Mouse (Mus musculus): ENCODE data around the gene Fgd1. TPM values are rescaled to one million over a fixed set of nuclear protein-coding genes. Genes with fewer than 3 reads are reported as not detected.

Fgd1 gene
- total RNA-seq, 1 experiment = 56.8 TPM

GRCm38 (mm10) chrX:151018798-151019197, 27.2 kb upstream of the Fgd1 start:
- peaks cover 0 to 3% of the 10 kb centered on the region in 2 experiments; a peak in 2 of 4 replicates for H3K4me1 ChIP-seq (ENCODE audit: control insufficient read depth in 2 of 2, insufficient read depth in 2 of 2, low read length in 2 of 2, poor library complexity in 1 of 2)
- H3K9ac ChIP-seq (ENCODE audit: insufficient read depth, low read depth, low read length, poor library complexity, severe bottlenecking) = no peak overlapping the region; the same call in 1 of the 2 replicates
- H3K4me3 ChIP-seq (ENCODE audit: insufficient read depth in 1 of 2, low read depth in 1 of 2, low read length in 2 of 2, poor library complexity in 1 of 2, severe bottlenecking in 1 of 2) = peak overlapping the region; percentile 86 to 87; a peak in 3 of 4 replicates
- in situ Hi-C loops (cut with MboI; ENCODE audit: low sequenced_read_pairs in 2 of 2, unreplicated experiment in 2 of 2) = no loop called here
- H3K36me3 ChIP-seq (ENCODE audit: control insufficient read depth, insufficient read depth, low read length, poor library complexity, severe bottlenecking) = peaks cover 4% of the 10 kb centered on the region; the same call in 1 of the 2 replicates
- no peak for TF ChIP-seq CHD2 (IDR thresholded peaks at IDR 0.05; ENCODE audit: low read depth, low read length)
- no peak for TF ChIP-seq HCFC1 (IDR thresholded peaks at IDR 0.05; ENCODE audit: borderline replicate concordance, insufficient read depth, low read length)
- TF ChIP-seq MAFK (IDR thresholded peaks at IDR 0.05; ENCODE audit: insufficient read depth, low read depth, low read length) = no peak
- no peak for TF ChIP-seq ZC3H11A (IDR thresholded peaks at IDR 0.05; ENCODE audit: borderline replicate concordance, low read depth, low read length)
- TF ChIP-seq ZNF384 (IDR thresholded peaks at IDR 0.05; ENCODE audit: low read depth, low read length) = no peak
- DNase-seq (ENCODE audit: low read depth, low spot score) = no peak
- no peaks in the 10 kb centered on the region for H3K9me3 ChIP-seq (ENCODE audit: control insufficient read depth, insufficient read depth, low read depth, low read length)
- H3K27ac ChIP-seq (ENCODE audit: insufficient read depth, low read depth, low read length, poor library complexity, severe bottlenecking) = peak overlapping the region; percentile 99; the same call in 1 of the 2 replicates

DNA sequence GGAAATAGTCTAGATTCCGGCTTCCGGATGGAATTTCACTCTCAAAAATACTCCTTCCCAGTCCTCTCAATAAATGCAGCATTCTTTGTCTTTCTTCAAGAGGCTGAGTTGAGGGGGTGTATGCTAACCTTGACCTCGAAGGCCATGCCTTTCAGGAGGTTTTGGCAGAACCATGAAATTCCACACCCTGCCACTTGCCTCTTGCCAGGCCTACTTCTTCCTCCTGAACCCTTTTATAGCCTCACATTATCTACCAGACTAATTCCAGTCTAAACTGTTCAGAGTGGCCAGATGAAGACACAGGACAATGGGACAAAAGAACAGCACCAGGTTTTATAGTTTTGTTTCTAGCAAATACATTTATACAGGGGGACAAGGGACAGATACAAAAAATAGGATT, 14.6 kb upstream of the Fgd1 start:
- Histone ChIP-seq H3K4me1 (ENCODE audit: control insufficient read depth in 2 of 2, insufficient read depth in 2 of 2, low read length in 2 of 2, poor library complexity in 1 of 2) (peaks cover 0 to 3% of the 10 kb centered on the region in 2 experiments; a peak in 2 of 4 replicates), H3K36me3 (ENCODE audit: control insufficient read depth, insufficient read depth, low read length, poor library complexity, severe bottlenecking) (no peaks in the 10 kb centered on the region), H3K9ac (ENCODE audit: insufficient read depth, low read depth, low read length, poor library complexity, severe bottlenecking) (no peak overlapping the region), H3K4me3 (ENCODE audit: insufficient read depth in 1 of 2, low read depth in 1 of 2, low read length in 2 of 2, poor library complexity in 1 of 2, severe bottlenecking in 1 of 2) (no peak overlapping the region), H3K27ac (ENCODE audit: insufficient read depth, low read depth, low read length, poor library complexity, severe bottlenecking) (no peak overlapping the region), H3K9me3 (ENCODE audit: control insufficient read depth, insufficient read depth, low read depth, low read length) (no peaks in the 10 kb centered on the region)
- DNase-seq (ENCODE audit: low read depth, low spot score) = no peak
- TF ChIP-seq ZNF384 (IDR thresholded peaks at IDR 0.05; ENCODE audit: low read depth, low read length) = no peak
- no peak for TF ChIP-seq ZC3H11A (IDR thresholded peaks at IDR 0.05; ENCODE audit: borderline replicate concordance, low read depth, low read length)
- TF ChIP-seq CHD2 (IDR thresholded peaks at IDR 0.05; ENCODE audit: low read depth, low read length) = no peak
- no peak for TF ChIP-seq HCFC1 (IDR thresholded peaks at IDR 0.05; ENCODE audit: borderline replicate concordance, insufficient read depth, low read length)
- TF ChIP-seq MAFK (IDR thresholded peaks at IDR 0.05; ENCODE audit: insufficient read depth, low read depth, low read length) = no peak
- in situ Hi-C loops (cut with MboI; ENCODE audit: low sequenced_read_pairs in 2 of 2, unreplicated experiment in 2 of 2) = no loop called here

DNA sequence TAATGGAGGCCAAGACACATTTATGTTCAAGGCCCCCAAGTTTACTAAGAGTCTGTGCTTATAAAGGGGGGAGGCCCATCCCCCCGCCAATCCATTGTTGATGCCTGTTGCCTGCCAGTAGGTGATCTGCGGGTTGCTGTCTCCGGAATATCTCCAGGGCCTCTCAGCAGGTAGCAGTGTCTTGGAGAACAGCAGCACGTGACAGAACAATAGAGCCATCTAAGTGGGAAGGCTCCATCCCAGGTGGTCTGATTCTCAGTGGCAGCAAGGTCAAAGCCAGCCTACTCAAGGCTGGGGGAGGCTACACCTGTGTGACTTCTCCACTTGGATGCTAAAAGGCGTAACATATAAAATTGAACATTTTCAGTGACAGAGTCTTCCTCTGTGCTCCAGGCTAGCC, 4.7 kb upstream of the Fgd1 start:
- Histone ChIP-seq H3K9me3 (ENCODE audit: control insufficient read depth, insufficient read depth, low read depth, low read length) (no peaks in the 10 kb centered on the region), H3K9ac (ENCODE audit: insufficient read depth, low read depth, low read length, poor library complexity, severe bottlenecking) (no peak overlapping the region), H3K4me1 (ENCODE audit: control insufficient read depth in 2 of 2, insufficient read depth in 2 of 2, low read length in 2 of 2, poor library complexity in 1 of 2) (peaks cover 1 to 6% of the 10 kb centered on the region in 2 experiments), H3K27ac (ENCODE audit: insufficient read depth, low read depth, low read length, poor library complexity, severe bottlenecking) (peak overlapping the region; percentile 68), H3K4me3 (ENCODE audit: insufficient read depth in 1 of 2, low read depth in 1 of 2, low read length in 2 of 2, poor library complexity in 1 of 2, severe bottlenecking in 1 of 2) (no peak overlapping the region), H3K36me3 (ENCODE audit: control insufficient read depth, insufficient read depth, low read length, poor library complexity, severe bottlenecking) (no peaks in the 10 kb centered on the region)
- peak; percentile 61 for DNase-seq (ENCODE audit: low read depth, low spot score)
- TF ChIP-seq ZC3H11A (IDR thresholded peaks at IDR 0.05; ENCODE audit: borderline replicate concordance, low read depth, low read length) = no peak
- TF ChIP-seq CHD2 (IDR thresholded peaks at IDR 0.05; ENCODE audit: low read depth, low read length) = 0 out of 2 replicates have a peak, but pooled peaks have one; percentile 3
- no peak for TF ChIP-seq MAFK (IDR thresholded peaks at IDR 0.05; ENCODE audit: insufficient read depth, low read depth, low read length)
- no peak for TF ChIP-seq ZNF384 (IDR thresholded peaks at IDR 0.05; ENCODE audit: low read depth, low read length)
- in situ Hi-C loops (cut with MboI; ENCODE audit: low sequenced_read_pairs in 2 of 2, unreplicated experiment in 2 of 2) = no loop called here

DNA sequence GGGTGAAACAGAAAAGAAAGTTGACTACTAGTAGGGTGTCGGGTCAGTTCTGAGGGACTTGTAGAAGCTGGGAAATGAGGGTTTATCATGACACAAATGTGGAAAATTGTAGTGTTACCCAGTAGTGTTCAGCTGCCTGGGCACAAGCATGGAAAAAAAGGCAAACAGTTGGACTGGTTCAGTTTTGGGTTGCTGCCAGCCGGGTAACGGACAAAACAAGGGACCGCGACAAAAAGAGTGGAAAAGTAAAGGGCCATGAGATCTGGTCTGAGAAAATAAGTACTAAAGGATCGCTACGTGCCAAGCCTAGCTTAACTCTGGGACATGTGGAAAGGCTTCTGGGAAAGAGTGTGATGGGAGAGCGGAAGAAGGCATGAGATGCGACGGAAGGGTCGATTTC, 371 bp downstream of the Fgd1 start:
- no peak for TF ChIP-seq HCFC1 (IDR thresholded peaks at IDR 0.05; ENCODE audit: borderline replicate concordance, insufficient read depth, low read length)
- DNase-seq (ENCODE audit: low read depth, low spot score) = no peak
- in situ Hi-C loops (cut with MboI; ENCODE audit: low sequenced_read_pairs in 2 of 2, unreplicated experiment in 2 of 2) = no loop called here
- H3K4me1 ChIP-seq (ENCODE audit: control insufficient read depth in 2 of 2, insufficient read depth in 2 of 2, low read length in 2 of 2, poor library complexity in 1 of 2) = peaks cover 0 to 9% of the 10 kb centered on the region in 2 experiments; a peak in 3 of 4 replicates
- H3K27ac ChIP-seq (ENCODE audit: insufficient read depth, low read depth, low read length, poor library complexity, severe bottlenecking) = no peak overlapping the region; the same call in 1 of the 2 replicates
- H3K4me3 ChIP-seq (ENCODE audit: insufficient read depth in 1 of 2, low read depth in 1 of 2, low read length in 2 of 2, poor library complexity in 1 of 2, severe bottlenecking in 1 of 2) = peak overlapping the region; percentile 28 to 95; a peak in 2 of 4 replicates
- H3K36me3 ChIP-seq (ENCODE audit: control insufficient read depth, insufficient read depth, low read length, poor library complexity, severe bottlenecking) = peaks cover 2% of the 10 kb centered on the region; the same call in 1 of the 2 replicates
- H3K9me3 ChIP-seq (ENCODE audit: control insufficient read depth, insufficient read depth, low read depth, low read length) = no peaks in the 10 kb centered on the region
- H3K9ac ChIP-seq (ENCODE audit: insufficient read depth, low read depth, low read length, poor library complexity, severe bottlenecking) = no peak overlapping the region
